Mouse (Mus musculus) adipose tissue, adult 10 weeks (tissue): ENCODE measurements around the gene Olfr1217. TPM values are rescaled to one million over a fixed set of nuclear protein-coding genes. Genes with fewer than 3 reads are reported as not detected.

Experiments used
- polyA plus RNA-seq: library from polyadenylated mRNA; stranded (reverse); fragments of 350-450 nt; fragmentation: Illumina TruSeq; extraction: RNeasy Lipid Tissue Mini Kit (QIAGEN cat#74804); gene quantifications from one replicate; pipeline ENCODE4 v1.2.3, GENCODE M21; 2014; ENCODE audit warnings: low read depth, low replicate concordance

The Olfr1217 gene
- not detected for polyA plus RNA-seq

DNA sequence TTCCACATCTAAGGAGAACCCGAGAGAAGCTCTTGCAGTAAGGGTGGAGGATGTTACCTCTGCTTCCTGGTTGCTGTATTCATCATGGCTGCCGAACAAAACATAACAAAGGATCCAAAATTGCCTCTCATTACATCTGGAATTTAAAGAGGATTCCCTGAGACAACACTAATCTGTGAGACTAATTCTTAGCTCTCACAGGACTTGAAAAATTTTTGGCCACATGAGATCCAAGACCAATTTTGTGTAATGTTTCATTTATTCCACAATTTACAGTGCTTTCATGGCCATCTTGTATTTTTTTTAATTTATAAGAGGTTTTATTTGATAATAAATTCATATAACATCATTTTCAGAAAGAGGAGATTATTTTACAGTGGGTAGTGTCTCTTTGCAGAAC, at the start of gene Olfr1217:
Gene Olfr1217 (minus strand): TSS at position 101 of the 400 bp plus-strand sequence.

DNA sequence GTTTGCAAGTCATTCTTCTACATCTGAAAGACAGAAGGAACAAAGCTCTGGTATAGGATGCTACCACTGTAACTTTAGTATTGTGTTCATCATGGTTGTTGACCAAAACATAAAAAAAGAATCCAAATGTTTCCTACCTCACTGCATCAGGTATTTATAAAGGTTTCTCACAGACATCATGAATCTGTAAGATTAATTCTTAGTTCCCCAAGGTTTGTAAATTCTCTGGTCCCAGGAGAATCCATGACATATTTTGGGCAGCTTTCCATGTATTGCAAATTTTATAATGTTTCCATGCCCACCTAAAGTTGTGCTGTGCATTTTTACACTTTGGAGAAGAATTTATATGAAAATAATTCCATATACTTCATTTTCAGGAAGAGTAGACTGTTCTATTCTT, 29.2 kb upstream of the Olfr1217 start, which contains the start of gene Olfr1218:
Gene Olfr1218 (minus strand): TSS at position 101 of the 400 bp plus-strand sequence.

GRCm38 (mm10) chr2:89018240-89018639, 13.6 kb downstream of the Olfr1217 start, which contains the start of gene Olfr1216:
Gene Olfr1216, minus strand, starts transcription at chr2:89018340.

DNA sequence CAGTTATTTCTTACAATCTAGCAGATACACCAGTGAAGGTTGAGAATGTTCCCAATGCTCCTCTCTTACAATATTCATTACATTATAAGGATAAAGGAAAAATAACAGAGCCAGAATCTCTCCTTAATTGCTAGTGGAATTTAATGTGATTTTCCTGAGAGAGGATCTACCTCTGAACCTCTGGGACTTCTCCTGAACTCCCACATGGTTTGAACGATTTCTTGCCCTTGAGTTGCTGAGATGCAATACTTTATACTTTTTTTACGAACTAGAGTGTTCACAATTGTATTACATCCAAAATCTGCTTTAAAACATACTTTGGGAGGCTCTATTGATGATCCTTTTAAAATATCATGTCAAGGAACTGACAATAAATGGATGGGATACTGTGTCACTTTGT, 25.0 kb downstream of the Olfr1217 start, which contains the start of gene Olfr1215:
Gene Olfr1215 (minus strand): TSS at position 101 of the 400 bp plus-strand sequence.

DNA sequence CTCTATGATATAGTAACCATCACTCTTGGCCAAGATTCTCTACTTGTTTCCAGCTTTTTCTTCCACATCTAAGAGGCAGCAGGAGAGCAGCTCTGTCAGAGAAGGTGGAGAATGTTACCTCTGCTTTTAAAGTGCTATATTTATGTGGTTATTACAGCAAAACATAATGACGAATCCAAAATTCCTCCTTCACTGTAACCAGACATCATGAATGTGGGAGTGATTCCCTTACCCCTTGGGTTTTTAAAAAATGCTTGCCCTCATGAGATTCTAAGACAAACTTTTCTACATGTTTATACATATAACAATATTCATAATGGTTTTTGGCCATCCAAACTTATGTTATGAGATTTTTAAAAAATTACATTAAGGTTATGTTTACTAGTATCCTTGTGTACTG, 39.3 kb downstream of the Olfr1217 start, which contains the start of gene Olfr1214:
Gene Olfr1214 (minus strand): TSS at position 101 of the 400 bp plus-strand sequence.

DNA sequence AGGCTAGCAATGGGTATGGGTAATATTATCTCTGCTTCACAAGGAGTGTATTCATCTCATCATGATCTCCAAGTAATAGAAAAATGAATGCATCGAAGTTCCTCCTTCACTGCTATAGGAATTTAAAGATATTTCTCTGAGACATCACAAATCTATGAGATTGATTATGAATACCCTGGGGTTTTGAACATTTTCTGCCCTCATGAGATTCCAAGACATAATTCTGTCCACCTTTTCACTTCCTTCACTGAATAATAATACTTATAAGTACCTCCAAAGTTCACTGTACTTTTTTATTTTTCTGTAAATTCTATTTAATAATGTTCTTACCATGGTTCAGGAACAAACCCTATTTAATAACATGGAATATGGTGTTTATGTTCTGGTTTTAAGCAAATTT, 51.7 kb downstream of the Olfr1217 start, which contains the start of gene Gm13762:
Gene Gm13762 (minus strand): TSS at position 101 of the 400 bp plus-strand sequence.

Other genes starting within 250 kb of the Olfr1217 start
- gene Olfr1201, start 239.0 kb downstream of the Olfr1217 start, polyA plus RNA-seq = not detected
- gene Olfr1202, start 217.6 kb downstream of the Olfr1217 start, polyA plus RNA-seq = not detected
- not detected for gene Olfr1205, start 202.3 kb downstream of the Olfr1217 start, polyA plus RNA-seq
- gene Olfr1204, start 182.8 kb downstream of the Olfr1217 start, polyA plus RNA-seq = not detected
- not detected for gene Olfr1206, start 168.8 kb downstream of the Olfr1217 start, polyA plus RNA-seq
- not detected for gene Olfr1208, start 129.8 kb downstream of the Olfr1217 start, polyA plus RNA-seq
- not detected for gene Olfr1209, start 116.9 kb downstream of the Olfr1217 start, polyA plus RNA-seq
- gene Olfr1211, start 94.0 kb downstream of the Olfr1217 start, polyA plus RNA-seq = not detected
- not detected for gene Olfr1212, start 78.1 kb downstream of the Olfr1217 start, polyA plus RNA-seq
- not detected for gene Gm13762, start 51.8 kb downstream of the Olfr1217 start, polyA plus RNA-seq
- not detected for gene Olfr1214, start 39.4 kb downstream of the Olfr1217 start, polyA plus RNA-seq
- gene Olfr1215, start 25.1 kb downstream of the Olfr1217 start, polyA plus RNA-seq = not detected
- gene Olfr1216, start 13.7 kb downstream of the Olfr1217 start, polyA plus RNA-seq = not detected
- not detected for gene Olfr1218, start 29.1 kb upstream of the Olfr1217 start, polyA plus RNA-seq
- gene Olfr1219, start 51.4 kb upstream of the Olfr1217 start, polyA plus RNA-seq = not detected
- not detected for gene Olfr1220, start 74.8 kb upstream of the Olfr1217 start, polyA plus RNA-seq
- not detected for gene Olfr1221, start 85.2 kb upstream of the Olfr1217 start, polyA plus RNA-seq
- not detected for gene Olfr1222, start 101.0 kb upstream of the Olfr1217 start, polyA plus RNA-seq
- gene Olfr1223, start 119.5 kb upstream of the Olfr1217 start, polyA plus RNA-seq = not detected
- gene Olfr1224-ps1, start 132.0 kb upstream of the Olfr1217 start, polyA plus RNA-seq = not detected
- gene Olfr1225, start 142.6 kb upstream of the Olfr1217 start, polyA plus RNA-seq = not detected
- not detected for gene Olfr1226, start 168.0 kb upstream of the Olfr1217 start, polyA plus RNA-seq
- not detected for gene Olfr1228, start 222.0 kb upstream of the Olfr1217 start, polyA plus RNA-seq